In genomic region chr19:5874391-5874968, GRCm38 (mm10) we compare ENCODE assay signal across 10 mouse cellular contexts. TPM values are rescaled to one million over a fixed set of nuclear protein-coding genes. Genes with fewer than 3 reads are reported as not detected.
A peak's percentile ranks its signal among the peaks of the same experiment; 100 is the strongest.
DNase-seq lines count a peak whose midpoint lies in the region; ATAC-seq and TF ChIP-seq lines count a peak whose summit lies in the region.
"Had no signal": no experiment of that assay in that cellular context is flagged by ENCODE, and none has a peak within 500 bp of the region (broad histone marks: within the 10 kb centered on the region; RNA-seq: fewer than 3 reads in every experiment).

No protein-coding gene starts in this region.

- H3K9me3 ChIP-seq in heart, embryonic 12.5 days (replicated peaks), result no peaks in the 10 kb centered on the region
- no peaks in the 10 kb centered on the region for H3K9me3 ChIP-seq in ES-Bruce4 (replicated peaks; ENCODE audit: control insufficient read depth, insufficient read depth, low read length, poor library complexity, severe bottlenecking)
- no peaks in the 10 kb centered on the region for H3K9me3 ChIP-seq in heart, postnatal 0 days (replicated peaks; ENCODE audit: control insufficient read depth, low read length)
- no peaks in the 10 kb centered on the region for H3K9me3 ChIP-seq in midbrain, embryonic 10.5 days (replicated peaks)

- H3K4me3 ChIP-seq in heart, embryonic 12.5 days, result peak overlapping the region; percentile 93
- peak overlapping the region; percentile 74 for H3K4me3 ChIP-seq in ES-Bruce4 (ENCODE audit: low read depth, low read length)
- peak overlapping the region; percentile 83 for H3K4me3 ChIP-seq in heart, postnatal 0 days (ENCODE audit: low read depth, low read length)
- H3K4me3 ChIP-seq in midbrain, embryonic 10.5 days, result peak overlapping the region; percentile 83

- 9% methylated on average over 13 of the region's 13 CpGs for WGBS in heart, embryonic 12.5 days
- 6% methylated on average over 13 of the region's 13 CpGs for WGBS in heart, postnatal 0 days
- WGBS in midbrain, embryonic 10.5 days, result 12% methylated on average over 13 of the region's 13 CpGs

- DNase-seq in heart, postnatal 14 days, result no peak
- no peak for DNase-seq in heart, postnatal 0 days (ENCODE audit: low spot score)
- no peak for DNase-seq in midbrain, embryonic 10.5 days (ENCODE audit: low spot score)
- no peak for DNase-seq in layer of hippocampus, postnatal 14 days (ENCODE audit: low spot score in 2 of 2)
- no peak for DNase-seq in spleen, adult 12 weeks (ENCODE audit: low spot score)
- no peak for DNase-seq in left cerebral cortex, adult 9 months (ENCODE audit: low spot score in 2 of 2)

- intact Hi-C loops in heart, postnatal 14 days (cut with DNase I), result no loop called here

- peaks cover 21% of the 10 kb centered on the region for H3K36me3 ChIP-seq in heart, embryonic 12.5 days
- no peaks in the 10 kb centered on the region; the same call in 1 of the 2 replicates for H3K36me3 ChIP-seq in ES-Bruce4 (ENCODE audit: control insufficient read depth, insufficient read depth, low read length, poor library complexity, severe bottlenecking)
- 0 out of 2 replicates have a peak, but pooled peaks cover 9% of the 10 kb centered on the region for H3K36me3 ChIP-seq in heart, postnatal 0 days (replicated peaks; ENCODE audit: control insufficient read depth, insufficient read depth, low read length)
- H3K36me3 ChIP-seq in midbrain, embryonic 10.5 days, result peaks cover 30% of the 10 kb centered on the region

- H3K4me1 ChIP-seq in heart, embryonic 12.5 days (replicated peaks), result peaks cover 61% of the 10 kb centered on the region
- peaks cover 2% of the 10 kb centered on the region for H3K4me1 ChIP-seq in ES-Bruce4 (ENCODE audit: control insufficient read depth, insufficient read depth, low read length)
- peaks cover 19% of the 10 kb centered on the region for H3K4me1 ChIP-seq in heart, postnatal 0 days (ENCODE audit: control insufficient read depth, insufficient read depth)
- peaks cover 59% of the 10 kb centered on the region for H3K4me1 ChIP-seq in midbrain, embryonic 10.5 days

- no peak for TF ChIP-seq POLR2A in ES-Bruce4 (IDR thresholded peaks at IDR 0.05; ENCODE audit: insufficient read depth, low read length)

- peak overlapping the region; percentile 93 for H3K9ac ChIP-seq in heart, embryonic 12.5 days
- peak overlapping the region; percentile 69 for H3K9ac ChIP-seq in ES-Bruce4 (ENCODE audit: low read depth, poor library complexity, severe bottlenecking)
- peak overlapping the region; percentile 81 for H3K9ac ChIP-seq in heart, postnatal 0 days (replicated peaks; ENCODE audit: low read depth, low read length)

- H3K27ac ChIP-seq in heart, embryonic 12.5 days (ENCODE audit: poor library complexity, severe bottlenecking), result peak overlapping the region; percentile 65; the same call in 1 of the 2 replicates
- no peak overlapping the region for H3K27ac ChIP-seq in ES-Bruce4 (ENCODE audit: insufficient read depth, low read length)
- peak overlapping the region; percentile 22; the same call in 1 of the 2 replicates for H3K27ac ChIP-seq in heart, postnatal 0 days (ENCODE audit: low read depth)
- H3K27ac ChIP-seq in midbrain, embryonic 10.5 days (replicated peaks), result peak overlapping the region; percentile 88

- peak overlapping the region; percentile 92 for H3K4me2 ChIP-seq in heart, embryonic 12.5 days
- H3K4me2 ChIP-seq in heart, postnatal 0 days (ENCODE audit: low read depth, low read length), result peak overlapping the region; percentile 94

- no peak for TF ChIP-seq EP300 in ES-Bruce4 (IDR thresholded peaks at IDR 0.05; ENCODE audit: insufficient read depth, low read depth, low read length)
- no peak for TF ChIP-seq EP300 in heart, postnatal 0 days (IDR thresholded peaks at IDR 0.05; ENCODE audit: low read depth)

- no peak for TF ChIP-seq CTCF in ES-Bruce4 (IDR thresholded peaks at IDR 0.05; ENCODE audit: low read depth, low read length)
- TF ChIP-seq CTCF in heart, postnatal 0 days (IDR thresholded peaks at IDR 0.05; ENCODE audit: low read depth), result no peak

- ATAC-seq in heart, embryonic 12.5 days (ENCODE audit: insufficient number of reproducible peaks, low FRiP score), result no peak
- no peak for ATAC-seq in heart, postnatal 0 days (ENCODE audit: insufficient read depth, low read depth)

- H3K27me3 ChIP-seq in heart, embryonic 12.5 days (replicated peaks), result no peaks in the 10 kb centered on the region
- H3K27me3 ChIP-seq in ES-Bruce4 (ENCODE audit: control insufficient read depth, insufficient read depth, low read length, poor library complexity, severe bottlenecking), result no peaks in the 10 kb centered on the region
- H3K27me3 ChIP-seq in heart, postnatal 0 days (ENCODE audit: control insufficient read depth, insufficient read depth, low read length), result no peaks in the 10 kb centered on the region
- no peaks in the 10 kb centered on the region for H3K27me3 ChIP-seq in midbrain, embryonic 10.5 days (ENCODE audit: low read depth, poor library complexity, severe bottlenecking)
- H3K27me3 ChIP-seq: Patski had no signal

RNA-seq across cellular contexts. Expression of gene Frmd8, which starts 0.6 kb away (rescaled TPM):
- polyA plus RNA-seq in heart, embryonic 12.5 days (2016; fragmentation: Nextera tagmentation; extraction: Ambion mirVana), result 33.7 and 34.2 TPM in 2 replicates
- 10 to 100 TPM; 15.6 to 15.8 TPM for total RNA-seq in heart, postnatal 14 days (2021)
- polyA plus RNA-seq in ES-Bruce4 (2011; ENCODE audit: insufficient read depth, insufficient read length, low read depth, missing spikeins), result 26.3 and 33.1 TPM in 2 replicates
- 29.1 and 53.8 TPM in 2 replicates for total RNA-seq in heart, postnatal 0 days (2014; rRNA removed; ENCODE audit: low replicate concordance)
- 12.8 and 14.9 TPM in 2 replicates for polyA plus RNA-seq in heart, postnatal 0 days (2015; fragmentation: Nextera tagmentation; extraction: Ambion mirVana)
- polyA plus RNA-seq in midbrain, embryonic 10.5 days (2016; fragmentation: Nextera tagmentation; extraction: Ambion mirVana), result 33.8 and 34.9 TPM in 2 replicates
- total RNA-seq in layer of hippocampus, postnatal 14 days (2021), result 10 to 100 TPM; 19.8 to 20.1 TPM

RNA-seq across cellular contexts. Expression of gene Slc25a45, which starts 3.1 kb away (rescaled TPM):
- 3.5 and 3.9 TPM in 2 replicates for polyA plus RNA-seq in heart, embryonic 12.5 days (2016; fragmentation: Nextera tagmentation; extraction: Ambion mirVana)
- 1 to 10 TPM; 3.3 to 4.5 TPM for total RNA-seq in heart, postnatal 14 days (2021)
- 0.46 and 0.48 TPM in 2 replicates for polyA plus RNA-seq in ES-Bruce4 (2011; ENCODE audit: insufficient read depth, insufficient read length, low read depth, missing spikeins)
- 3.1 and 4.8 TPM in 2 replicates for total RNA-seq in heart, postnatal 0 days (2014; rRNA removed; ENCODE audit: low replicate concordance)
- polyA plus RNA-seq in heart, postnatal 0 days (2015; fragmentation: Nextera tagmentation; extraction: Ambion mirVana), result 2.8 and 2.9 TPM in 2 replicates
- 2.3 and 2.6 TPM in 2 replicates for polyA plus RNA-seq in midbrain, embryonic 10.5 days (2016; fragmentation: Nextera tagmentation; extraction: Ambion mirVana)
- 1 to 10 TPM; 3.6 to 3.7 TPM for total RNA-seq in layer of hippocampus, postnatal 14 days (2021)

RNA-seq across cellular contexts. Expression of gene Tigd3, which starts 19.5 kb away (rescaled TPM):
- polyA plus RNA-seq in heart, embryonic 12.5 days (2016; fragmentation: Nextera tagmentation; extraction: Ambion mirVana), result 1.5 and 1.9 TPM in 2 replicates
- under 1 TPM; 0.79 to 0.93 TPM for total RNA-seq in heart, postnatal 14 days (2021)
- polyA plus RNA-seq in ES-Bruce4 (2011; ENCODE audit: insufficient read depth, insufficient read length, low read depth, missing spikeins), result 1.9 and 3.6 TPM in 2 replicates
- 0.81 and 3.3 TPM in 2 replicates for total RNA-seq in heart, postnatal 0 days (2014; rRNA removed; ENCODE audit: low replicate concordance)
- polyA plus RNA-seq in heart, postnatal 0 days (2015; fragmentation: Nextera tagmentation; extraction: Ambion mirVana), result 0.85 and 0.91 TPM in 2 replicates
- polyA plus RNA-seq in midbrain, embryonic 10.5 days (2016; fragmentation: Nextera tagmentation; extraction: Ambion mirVana), result 9.5 and 10.8 TPM in 2 replicates
- total RNA-seq in layer of hippocampus, postnatal 14 days (2021), result 1 to 10 TPM; 3.4 to 4.2 TPM

RNA-seq across cellular contexts. Expression of gene Dpf2, which starts 38.3 kb away (rescaled TPM):
- polyA plus RNA-seq in heart, embryonic 12.5 days (2016; fragmentation: Nextera tagmentation; extraction: Ambion mirVana), result 111 and 118 TPM in 2 replicates
- total RNA-seq in heart, postnatal 14 days (2021), result 100 to 1,000 TPM; 101 TPM
- 129 and 137 TPM in 2 replicates for polyA plus RNA-seq in ES-Bruce4 (2011; ENCODE audit: insufficient read depth, insufficient read length, low read depth, missing spikeins)
- 57.8 and 91.8 TPM in 2 replicates for total RNA-seq in heart, postnatal 0 days (2014; rRNA removed; ENCODE audit: low replicate concordance)
- 60.5 and 61.4 TPM in 2 replicates for polyA plus RNA-seq in heart, postnatal 0 days (2015; fragmentation: Nextera tagmentation; extraction: Ambion mirVana)
- polyA plus RNA-seq in midbrain, embryonic 10.5 days (2016; fragmentation: Nextera tagmentation; extraction: Ambion mirVana), result 242 and 245 TPM in 2 replicates
- total RNA-seq in layer of hippocampus, postnatal 14 days (2021), result 10 to 100 TPM; 78.1 to 92.3 TPM

RNA-seq across cellular contexts. Expression of gene Cdc42ep2, which starts 50.1 kb away (rescaled TPM):
- 6.5 and 7.3 TPM in 2 replicates for polyA plus RNA-seq in heart, embryonic 12.5 days (2016; fragmentation: Nextera tagmentation; extraction: Ambion mirVana)
- total RNA-seq in heart, postnatal 14 days (2021), result 10 to 100 TPM in 1 of 2 experiments, 1 to 10 TPM in 1; 9.9 to 12.0 TPM
- 0.93 and 1.5 TPM in 2 replicates for polyA plus RNA-seq in ES-Bruce4 (2011; ENCODE audit: insufficient read depth, insufficient read length, low read depth, missing spikeins)
- total RNA-seq in heart, postnatal 0 days (2014; rRNA removed; ENCODE audit: low replicate concordance), result 15.7 and 17.4 TPM in 2 replicates
- polyA plus RNA-seq in heart, postnatal 0 days (2015; fragmentation: Nextera tagmentation; extraction: Ambion mirVana), result 8.8 and 9.5 TPM in 2 replicates
- polyA plus RNA-seq in midbrain, embryonic 10.5 days (2016; fragmentation: Nextera tagmentation; extraction: Ambion mirVana), result 1.8 and 2.2 TPM in 2 replicates
- total RNA-seq in layer of hippocampus, postnatal 14 days (2021), result 1 to 10 TPM; 4.7 to 5.7 TPM
- total RNA-seq: hematopoietic stem cell, adult 5-6 weeks had no signal
